Comparison of ENCODE assay signal across 8 mouse cellular contexts in genomic region chr9:64174766-64175165, GRCm38 (mm10). TPM values are rescaled to one million over a fixed set of nuclear protein-coding genes. Genes with fewer than 3 reads are reported as not detected.
DNase-seq lines count a peak whose midpoint lies in the region; ATAC-seq and TF ChIP-seq lines count a peak whose summit lies in the region.

No protein-coding gene starts in this region.

- H3K27me3 ChIP-seq in heart, embryonic 13.5 days (replicated peaks): no peaks in the 10 kb centered on the region
- no peaks in the 10 kb centered on the region for H3K27me3 ChIP-seq in hindbrain, embryonic 11.5 days (ENCODE audit: control insufficient read depth, insufficient read depth, low read length)
- H3K27me3 ChIP-seq in liver, postnatal 0 days (ENCODE audit: insufficient read depth, low read length): no peaks in the 10 kb centered on the region

- ATAC-seq in heart, embryonic 13.5 days (ENCODE audit: extremely low read depth, insufficient number of reproducible peaks, low FRiP score, low TSS enrichment): no peak
- no peak for ATAC-seq in hindbrain, embryonic 11.5 days (ENCODE audit: low FRiP score)
- ATAC-seq in liver, postnatal 0 days: no peak

- peak overlapping the region; percentile 86 for H3K4me2 ChIP-seq in heart, embryonic 13.5 days
- peak overlapping the region; percentile 62; the same call in 1 of the 2 replicates for H3K4me2 ChIP-seq in hindbrain, embryonic 11.5 days (replicated peaks; ENCODE audit: low read depth, low read length)
- peak overlapping the region; percentile 75 for H3K4me2 ChIP-seq in liver, postnatal 0 days (ENCODE audit: low read depth, low read length)

- peak overlapping the region; percentile 95 for H3K4me3 ChIP-seq in heart, embryonic 13.5 days
- H3K4me3 ChIP-seq in ES-E14 (ENCODE audit: insufficient read depth in 1 of 2, low read depth in 1 of 2, low read length in 2 of 2, poor library complexity in 1 of 2, severe bottlenecking in 1 of 2): peak overlapping the region; percentile 83 to 100
- H3K4me3 ChIP-seq in hindbrain, embryonic 11.5 days (ENCODE audit: low read depth, low read length): no peak overlapping the region
- peak overlapping the region; percentile 86 for H3K4me3 ChIP-seq in liver, postnatal 0 days (ENCODE audit: low read depth, low read length)

- peak overlapping the region; percentile 97 for H3K9ac ChIP-seq in heart, embryonic 13.5 days
- peak overlapping the region; percentile 80 for H3K9ac ChIP-seq in ES-E14 (ENCODE audit: insufficient read depth, low read depth, low read length, poor library complexity, severe bottlenecking)
- no peak overlapping the region for H3K9ac ChIP-seq in hindbrain, embryonic 11.5 days (ENCODE audit: low read depth, low read length)
- peak overlapping the region; percentile 89 for H3K9ac ChIP-seq in liver, postnatal 0 days (replicated peaks)

- H3K4me1 ChIP-seq in heart, embryonic 13.5 days: peaks cover 39% of the 10 kb centered on the region
- peaks cover 0 to 2% of the 10 kb centered on the region in 2 experiments; a peak in 2 of 4 replicates for H3K4me1 ChIP-seq in ES-E14 (ENCODE audit: control insufficient read depth in 2 of 2, insufficient read depth in 2 of 2, low read length in 2 of 2, poor library complexity in 1 of 2)
- peaks cover 1% of the 10 kb centered on the region for H3K4me1 ChIP-seq in hindbrain, embryonic 11.5 days (replicated peaks; ENCODE audit: control insufficient read depth, insufficient read depth, low read length)
- peaks cover 12% of the 10 kb centered on the region for H3K4me1 ChIP-seq in liver, postnatal 0 days (ENCODE audit: insufficient read depth)

- 51% methylated on average over 8 of the region's 8 CpGs for WGBS in heart, embryonic 13.5 days
- 78% methylated on average over 8 of the region's 8 CpGs for WGBS in hindbrain, embryonic 11.5 days
- WGBS in liver, postnatal 0 days (ENCODE audit: insufficient replicate concordance): 51% methylated on average over 8 of the region's 8 CpGs

- intact Hi-C loops in heart, postnatal 10 days (cut with DNase I): no loop called here

- H3K9me3 ChIP-seq in heart, embryonic 13.5 days: no peaks in the 10 kb centered on the region
- H3K9me3 ChIP-seq in ES-E14 (ENCODE audit: control insufficient read depth, insufficient read depth, low read depth, low read length): no peaks in the 10 kb centered on the region
- H3K9me3 ChIP-seq in hindbrain, embryonic 11.5 days (ENCODE audit: control insufficient read depth, low read length): no peaks in the 10 kb centered on the region
- no peaks in the 10 kb centered on the region for H3K9me3 ChIP-seq in liver, postnatal 0 days (ENCODE audit: low read length)

- DNase-seq in heart, postnatal 10 days: no peak
- no peak for DNase-seq in ES-E14 (ENCODE audit: low read depth, low spot score)
- no peak for DNase-seq in hindbrain, embryonic 11.5 days (ENCODE audit: low spot score)
- DNase-seq in liver, postnatal 0 days: no peak
- DNase-seq in layer of hippocampus, adult 8-10 months (ENCODE audit: low spot score in 2 of 2): no peak
- no peak for DNase-seq in thymus, postnatal 4 days
- no peak for DNase-seq in lung, postnatal 14 days

- H3K27ac ChIP-seq in heart, embryonic 13.5 days (replicated peaks): no peak overlapping the region
- no peak overlapping the region for H3K27ac ChIP-seq in ES-E14 (ENCODE audit: insufficient read depth, low read depth, low read length, poor library complexity, severe bottlenecking)
- H3K27ac ChIP-seq in hindbrain, embryonic 11.5 days (ENCODE audit: low read depth, low read length): no peak overlapping the region
- H3K27ac ChIP-seq in liver, postnatal 0 days (ENCODE audit: low read depth): no peak overlapping the region

- in situ Hi-C loops in ES-E14 (cut with MboI; ENCODE audit: low sequenced_read_pairs in 2 of 2, unreplicated experiment in 2 of 2): no loop called here

- H3K36me3 ChIP-seq in heart, embryonic 13.5 days: peaks cover 45% of the 10 kb centered on the region
- peaks cover 38% of the 10 kb centered on the region for H3K36me3 ChIP-seq in ES-E14 (ENCODE audit: control insufficient read depth, insufficient read depth, low read length, poor library complexity, severe bottlenecking)
- peaks cover 17% of the 10 kb centered on the region for H3K36me3 ChIP-seq in hindbrain, embryonic 11.5 days (ENCODE audit: control insufficient read depth, insufficient read depth, low read length)
- peaks cover 38% of the 10 kb centered on the region for H3K36me3 ChIP-seq in liver, postnatal 0 days (replicated peaks; ENCODE audit: insufficient read depth, low read length)

- TF ChIP-seq EP300 in liver, postnatal 0 days (IDR thresholded peaks at IDR 0.05; ENCODE audit: low read depth): no peak

- no peak for TF ChIP-seq CTCF in liver, postnatal 0 days (IDR thresholded peaks at IDR 0.05; ENCODE audit: low read depth)

TF ChIP-seq in ES-E14, 5 proteins besides CTCF, POLR2A, EP300 and RAD21:
- TF ChIP-seq MAFK (IDR thresholded peaks at IDR 0.05; ENCODE audit: insufficient read depth, low read depth, low read length) (no peak), ZNF384 (IDR thresholded peaks at IDR 0.05; ENCODE audit: low read depth, low read length) (no peak), HCFC1 (IDR thresholded peaks at IDR 0.05; ENCODE audit: borderline replicate concordance, insufficient read depth, low read length) (no peak), CHD2 (IDR thresholded peaks at IDR 0.05; ENCODE audit: low read depth, low read length) (no peak), ZC3H11A (IDR thresholded peaks at IDR 0.05; ENCODE audit: borderline replicate concordance, low read depth, low read length) (no peak)

RNA-seq across cellular contexts. Expression of gene Rpl4, which starts 1.6 kb away (rescaled TPM):
- polyA plus RNA-seq in heart, embryonic 13.5 days (2015; fragmentation: Nextera tagmentation; extraction: Ambion mirVana): 707 and 780 TPM in 2 replicates
- 100 to 1,000 TPM; 625 to 646 TPM for total RNA-seq in heart, postnatal 10 days (2021)
- total RNA-seq in ES-E14 (2012; rRNA removed): 1,251 and 1,343 TPM in 2 replicates
- polyA plus RNA-seq in hindbrain, embryonic 11.5 days (2014; fragmentation: Nextera tagmentation; extraction: Ambion mirVana): 1,100 and 1,121 TPM in 2 replicates
- 600 and 612 TPM in 2 replicates for polyA plus RNA-seq in liver, postnatal 0 days (2015; fragmentation: Nextera tagmentation; extraction: Ambion mirVana)
- 100 to 1,000 TPM; 522 to 674 (median 595) TPM for total RNA-seq in layer of hippocampus, adult 8-10 months (2022)

RNA-seq across cellular contexts. Expression of gene Zwilch, which starts 1.9 kb away (rescaled TPM):
- 19.9 and 21.7 TPM in 2 replicates for polyA plus RNA-seq in heart, embryonic 13.5 days (2015; fragmentation: Nextera tagmentation; extraction: Ambion mirVana)
- 1 to 10 TPM; 5.8 to 8.1 TPM for total RNA-seq in heart, postnatal 10 days (2021)
- 99.2 and 151 TPM in 2 replicates for total RNA-seq in ES-E14 (2012; rRNA removed)
- 27.0 and 27.9 TPM in 2 replicates for polyA plus RNA-seq in hindbrain, embryonic 11.5 days (2014; fragmentation: Nextera tagmentation; extraction: Ambion mirVana)
- 2.7 and 4.1 TPM in 2 replicates for polyA plus RNA-seq in liver, postnatal 0 days (2015; fragmentation: Nextera tagmentation; extraction: Ambion mirVana)
- 1 to 10 TPM; 4.6 to 6.8 (median 5.6) TPM for total RNA-seq in layer of hippocampus, adult 8-10 months (2022)

RNA-seq across cellular contexts. Expression of gene Snapc5, which starts 4.3 kb away (rescaled TPM):
- polyA plus RNA-seq in heart, embryonic 13.5 days (2015; fragmentation: Nextera tagmentation; extraction: Ambion mirVana): 26.5 and 31.1 TPM in 2 replicates
- total RNA-seq in heart, postnatal 10 days (2021): 10 to 100 TPM; 19.9 to 24.2 TPM
- 9.6 and 17.1 TPM in 2 replicates for total RNA-seq in ES-E14 (2012; rRNA removed)
- 33.4 and 37.4 TPM in 2 replicates for polyA plus RNA-seq in hindbrain, embryonic 11.5 days (2014; fragmentation: Nextera tagmentation; extraction: Ambion mirVana)
- polyA plus RNA-seq in liver, postnatal 0 days (2015; fragmentation: Nextera tagmentation; extraction: Ambion mirVana): 12.7 and 14.8 TPM in 2 replicates
- total RNA-seq in layer of hippocampus, adult 8-10 months (2022): 10 to 100 TPM; 16.5 to 19.2 (median 16.7) TPM

RNA-seq across cellular contexts. Expression of gene Lctl, which starts 57.8 kb away (rescaled TPM):
- not detected in 2 replicates for polyA plus RNA-seq in heart, embryonic 13.5 days (2015; fragmentation: Nextera tagmentation; extraction: Ambion mirVana)
- under 1 TPM in 1 of 2 experiments, not detected in 1; 0.26 TPM for total RNA-seq in heart, postnatal 10 days (2021)
- total RNA-seq in ES-E14 (2012; rRNA removed): 1.5 and 2.3 TPM in 2 replicates
- not detected in 2 replicates for polyA plus RNA-seq in hindbrain, embryonic 11.5 days (2014; fragmentation: Nextera tagmentation; extraction: Ambion mirVana)
- not detected in 2 replicates for polyA plus RNA-seq in liver, postnatal 0 days (2015; fragmentation: Nextera tagmentation; extraction: Ambion mirVana)
- under 1 TPM in 1 of 4 experiments, not detected in 3; 0.76 TPM for total RNA-seq in layer of hippocampus, adult 8-10 months (2022)

Comparison
In these comparisons a context has a peak if more than half of its experiments do, and no peak if none do; other contexts are left out.
1. RNA of gene Zwilch, which starts 1.9 kb away (total RNA-seq): 99.2 to 151 TPM in ES-E14; 5.8 to 8.1 TPM in heart, postnatal 10 days and 4.6 to 6.8 TPM in layer of hippocampus, adult 8-10 months; every median in the first group is over 10 times any median in the second.
2. Peak in every context shown above with its lines, with median percentiles within 50 percentile points of each other: H3K4me2 ChIP-seq.